Mouse (Mus musculus) midbrain, embryonic 16.5 days (tissue): ENCODE results near the gene Ubc. TPM values are rescaled to one million over a fixed set of nuclear protein-coding genes. Genes with fewer than 3 reads are reported as not detected.
"Not testable (repeated sequence)": the region's sequence is repeated elsewhere in the genome, so short reads cannot be mapped to it uniquely, and the experiment has no call there.

Source experiments
- ATAC-seq: fragments of 200-750 bp; cut with Nextera tagmentation; 2 replicates; pipeline ENCODE4 v1.8.0; 2017; ENCODE audit warnings: moderate TSS enrichment
- H3K27ac ChIP-seq: fragments of 300-500 bp; sonication (generic); 2 replicates; pipeline ENCODE4 v1.5.1; 2014; ENCODE audit warnings: mild to moderate bottlenecking, low read length, mixed read lengths
- H3K27me3 ChIP-seq: fragments of 300-500 bp; sonication (generic); 2 replicates; pipeline ENCODE4 v1.6.1; 2014; ENCODE audit warnings: low read depth, low read length, mixed read lengths; ENCODE audit not compliant: control insufficient read depth, insufficient read depth
- H3K36me3 ChIP-seq: fragments of 300-500 bp; sonication (generic); 2 replicates; pipeline ENCODE4 v1.6.1; 2014; ENCODE audit warnings: mild to moderate bottlenecking, low read length, moderate library complexity, mixed read lengths; ENCODE audit not compliant: control insufficient read depth, insufficient read depth
- H3K4me1 ChIP-seq: fragments of 300-500 bp; sonication (generic); 2 replicates; pipeline ENCODE4 v1.6.1; 2014; ENCODE audit warnings: mild to moderate bottlenecking, low read length, mixed read lengths; ENCODE audit not compliant: control insufficient read depth, insufficient read depth
- H3K4me2 ChIP-seq: fragments of 300-500 bp; sonication (generic); 2 replicates; pipeline ENCODE4 v1.6.1; 2014; ENCODE audit warnings: mild to moderate bottlenecking, low read length, mixed read lengths
- H3K4me3 ChIP-seq: fragments of 300-500 bp; sonication (generic); 2 replicates; pipeline ENCODE4 v1.5.1; 2014; ENCODE audit warnings: low read depth, mild to moderate bottlenecking, low read length, moderate library complexity, mixed read lengths
- H3K9ac ChIP-seq: fragments of 300-500 bp; sonication (generic); 2 replicates; pipeline ENCODE4 v1.6.1; 2014; ENCODE audit warnings: low read depth, low read length, mixed read lengths
- H3K9me3 ChIP-seq: fragments of 300-500 bp; sonication (generic); replicated peaks from 2 replicates; pipeline ENCODE4 v1.6.1; 2014; ENCODE audit warnings: mild to moderate bottlenecking, low read length, mixed read lengths; ENCODE audit not compliant: control insufficient read depth, poor library complexity, severe bottlenecking
- WGBS: fragments of 180-500 bp; shearing (Covaris S2); extraction: QIAGEN DNeasy Blood & Tissue Kit; methylation state at CpG from one replicate; pipeline ENCODE4 v1.1.7; 2014; 5-methylcytosine and 5-hydroxymethylcytosine counted together
- polyA plus RNA-seq: library from polyadenylated mRNA; unstranded; fragments of >200 nt; fragmentation: Nextera tagmentation; extraction: Ambion mirVana; gene quantifications from 2 replicates; pipeline ENCODE4 v1.2.1, GENCODE M21; 2015

Ubc gene
- polyA plus RNA-seq, 1 experiment from 2014 or later = 1,506 TPM

- Histone ChIP-seq H3K36me3 (peaks cover 46% of the 10 kb centered on the region), H3K4me2 (no peak overlapping the region), H3K27me3 (no peaks in the 10 kb centered on the region), H3K4me1 (no peaks in the 10 kb centered on the region), H3K27ac (no peak overlapping the region), H3K9ac (no peak overlapping the region), H3K9me3 (no peaks in the 10 kb centered on the region), H3K4me3 (no peak overlapping the region)
- no peak for ATAC-seq
- WGBS = 76% methylated on average over 4 of the region's 4 CpGs
These were observed 23.8 kb upstream of the Ubc start for GRCm38 (mm10) chr5:125413763-125414162.

DNA sequence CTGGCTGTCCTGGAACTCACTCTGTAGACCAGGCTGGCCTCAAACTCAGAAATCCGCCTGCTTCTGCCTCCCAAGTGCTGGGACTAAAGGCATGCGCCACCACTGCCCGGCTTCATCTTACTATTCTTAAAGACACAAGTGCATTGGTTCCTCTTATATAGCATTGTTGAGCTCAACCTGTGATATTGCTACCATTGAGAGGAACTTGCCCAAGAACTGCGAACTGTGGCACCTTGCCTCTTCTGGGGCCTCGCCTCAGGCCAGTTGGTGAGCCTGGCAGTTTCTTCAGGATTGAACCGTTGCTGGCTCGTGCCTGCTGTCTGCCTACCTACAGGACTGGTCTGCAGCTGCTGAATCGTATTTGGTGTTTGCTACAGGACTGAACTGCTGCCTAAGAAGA, 22.5 kb upstream of the Ubc start:
- 88% methylated on average over 8 of the region's 8 CpGs for WGBS
- H3K36me3 ChIP-seq = peaks cover 34% of the 10 kb centered on the region
- H3K4me2 ChIP-seq, H3K27me3 ChIP-seq, H3K9ac ChIP-seq, ATAC-seq, H3K27ac ChIP-seq, H3K4me1 ChIP-seq, H3K4me3 ChIP-seq, H3K9me3 ChIP-seq: not testable (repeated sequence)

DNA sequence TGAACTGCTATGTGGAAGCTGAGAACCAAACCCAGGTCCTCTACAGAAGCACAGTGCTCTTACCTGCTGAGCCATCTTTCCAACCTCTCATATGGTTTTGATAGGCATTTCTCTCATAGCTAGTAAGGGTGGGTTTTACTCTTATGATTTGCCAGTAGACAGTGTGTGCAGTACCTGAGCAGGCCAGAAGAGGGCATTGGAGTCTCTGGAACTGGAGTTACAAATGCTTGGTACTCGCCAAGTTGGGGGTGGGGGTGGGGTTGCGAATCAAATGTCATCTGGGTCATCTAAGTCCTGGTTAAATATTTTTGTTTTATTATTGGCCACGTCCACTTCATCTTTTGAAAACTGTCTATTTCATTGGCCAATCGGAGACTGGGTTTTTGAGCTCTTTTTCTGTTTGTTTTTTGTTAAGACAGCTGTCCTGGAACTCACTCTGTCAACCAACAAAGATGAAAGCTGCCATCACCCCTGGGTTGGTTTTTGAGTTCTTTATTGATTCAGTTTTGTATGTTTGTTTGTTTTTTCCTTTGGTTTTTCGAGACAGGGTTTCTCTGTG, 22.0 kb upstream of the Ubc start:
- H3K4me2 ChIP-seq = no peak overlapping the region
- peaks cover 8% of the 10 kb centered on the region for H3K4me1 ChIP-seq
- H3K9me3 ChIP-seq = no peaks in the 10 kb centered on the region
- H3K27ac ChIP-seq = no peak overlapping the region
- 56% methylated on average over 5 of the region's 5 CpGs for WGBS
- H3K9ac ChIP-seq = no peak overlapping the region
- H3K27me3 ChIP-seq = no peaks in the 10 kb centered on the region
- peaks cover 29% of the 10 kb centered on the region for H3K36me3 ChIP-seq
- ATAC-seq = no peak
- H3K4me3 ChIP-seq = no peak overlapping the region

DNA sequence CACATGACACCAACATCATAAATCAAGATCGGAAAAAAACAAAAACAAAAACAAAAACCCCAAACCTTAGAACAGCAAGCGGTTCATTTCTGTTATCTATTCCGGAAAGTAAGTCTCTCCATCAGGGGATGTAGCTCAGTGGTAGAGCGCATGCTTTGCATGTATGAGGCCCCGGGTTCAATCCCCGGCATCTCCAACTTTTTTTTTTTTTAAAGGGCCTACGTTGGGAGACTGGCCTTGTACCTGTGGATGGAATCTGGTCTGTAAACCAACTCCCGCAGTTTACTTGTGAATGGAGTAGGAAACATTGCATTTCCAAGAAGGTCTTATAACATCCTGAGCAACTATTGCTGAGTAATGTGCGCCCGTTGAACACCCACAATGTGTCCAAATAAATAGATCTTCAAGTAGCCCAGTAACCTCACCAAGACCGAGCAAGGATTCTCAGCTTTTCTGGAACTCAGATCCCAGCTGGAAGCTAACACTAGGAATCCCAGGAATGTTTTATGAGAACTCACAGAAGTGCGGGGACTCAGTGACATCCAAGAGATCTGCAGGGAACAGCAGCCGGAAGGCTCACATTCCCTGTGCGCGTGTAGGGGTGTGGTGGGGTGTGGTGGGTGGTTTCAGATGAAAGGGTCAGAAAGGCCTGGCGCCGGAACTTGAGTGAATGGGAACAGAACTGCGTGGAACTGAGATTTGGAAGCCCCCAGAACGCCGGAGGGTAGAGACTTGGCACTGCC, 19.5 kb upstream of the Ubc start:
- ATAC-seq = no peak
- peak overlapping the region; percentile 58; the same call in 1 of the 2 replicates for H3K27ac ChIP-seq

DNA sequence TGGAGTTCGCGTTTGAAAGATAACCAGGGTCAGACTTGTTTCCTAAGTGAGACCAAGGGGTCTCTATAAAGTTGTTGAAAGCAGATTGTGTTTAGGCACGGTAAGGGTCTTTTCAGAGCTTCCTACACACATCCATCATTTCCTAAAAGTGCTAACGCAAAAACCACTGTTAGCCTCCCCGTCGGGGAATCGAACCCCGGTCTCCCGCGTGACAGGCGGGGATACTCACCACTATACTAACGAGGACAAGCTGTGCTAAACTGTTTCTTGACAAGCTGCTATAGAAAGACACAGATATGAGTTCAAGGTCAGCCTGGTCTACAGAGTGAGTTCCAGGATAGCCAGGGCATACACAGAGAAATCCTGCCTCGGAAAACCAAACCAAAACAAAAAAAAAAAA, 18.8 kb upstream of the Ubc start:
- Histone ChIP-seq H3K4me3 (peak overlapping the region; percentile 26), H3K27me3 (no peaks in the 10 kb centered on the region), H3K4me2 (peak overlapping the region; percentile 39), H3K4me1 (peaks cover 13% of the 10 kb centered on the region), H3K27ac (peak overlapping the region; percentile 58; the same call in 1 of the 2 replicates), H3K36me3 (peaks cover 3% of the 10 kb centered on the region), H3K9ac (no peak overlapping the region), H3K9me3 (no peaks in the 10 kb centered on the region)
- WGBS = under 1% methylated on average over 13 of the region's 13 CpGs
- peak; percentile 7; the same call in 1 of the 2 replicates for ATAC-seq

More for the DNA sequence above, 19.5 kb upstream of the Ubc start:
- 8% methylated on average over 20 of the region's 20 CpGs for WGBS
- Histone ChIP-seq H3K4me1 (peaks cover 13% of the 10 kb centered on the region), H3K9me3 (no peaks in the 10 kb centered on the region), H3K36me3 (peaks cover 7% of the 10 kb centered on the region), H3K27me3 (no peaks in the 10 kb centered on the region), H3K4me2 (peak overlapping the region; percentile 39), H3K9ac (no peak overlapping the region), H3K4me3 (peak overlapping the region; percentile 26)

GRCm38 (mm10) chr5:125407910-125408575, 18.0 kb upstream of the Ubc start:
- Histone ChIP-seq H3K27ac (no peak overlapping the region), H3K36me3 (no peaks in the 10 kb centered on the region), H3K9ac (no peak overlapping the region), H3K9me3 (no peaks in the 10 kb centered on the region), H3K4me2 (no peak overlapping the region), H3K27me3 (no peaks in the 10 kb centered on the region), H3K4me1 (peaks cover 15% of the 10 kb centered on the region), H3K4me3 (no peak overlapping the region)
- no peak for ATAC-seq
- 66% methylated on average over 14 of the region's 14 CpGs for WGBS

DNA sequence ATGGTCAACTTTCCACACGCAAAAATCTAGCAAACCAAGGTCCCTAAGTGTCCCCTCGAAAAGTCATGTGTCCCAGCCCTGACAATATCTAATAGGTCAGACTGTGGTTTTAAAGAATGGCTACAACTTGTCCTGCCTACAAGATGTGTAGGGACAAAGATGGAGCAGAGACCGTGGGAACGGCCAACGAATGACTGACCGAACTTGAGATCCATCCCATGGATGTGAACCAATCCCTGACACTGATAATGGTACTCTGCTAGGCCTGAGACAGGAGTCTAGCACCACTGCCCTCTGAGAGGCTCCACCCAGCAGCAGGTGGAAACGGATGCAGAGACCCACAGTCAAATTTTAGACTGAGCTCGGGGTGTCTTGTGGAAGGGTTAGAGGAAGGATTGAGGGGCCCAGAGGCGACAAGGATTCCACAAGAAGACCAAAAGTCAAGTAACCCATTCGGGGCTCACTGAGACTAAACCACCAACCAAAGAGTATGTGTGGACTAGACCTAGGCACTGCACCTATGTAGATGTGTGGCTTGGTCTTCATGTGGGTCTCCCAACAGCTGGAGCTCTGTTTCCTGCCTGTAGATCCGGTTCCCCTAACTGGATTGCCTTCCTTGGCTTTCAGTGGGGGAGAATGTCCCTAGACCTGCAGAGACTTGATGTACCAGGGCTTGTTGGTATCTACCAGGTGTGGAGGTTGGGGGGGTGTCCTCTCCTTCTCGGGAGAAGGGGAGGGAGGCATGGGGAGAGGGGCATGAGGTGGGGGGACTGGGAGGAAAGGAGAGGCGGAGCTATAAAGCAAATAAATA, 17.2 kb upstream of the Ubc start:
- 56% methylated on average over 13 of the region's 13 CpGs for WGBS
- H3K4me2 ChIP-seq = peak overlapping the region; percentile 85
- no peaks in the 10 kb centered on the region for H3K27me3 ChIP-seq
- H3K36me3 ChIP-seq = no peaks in the 10 kb centered on the region
- H3K9ac ChIP-seq = peak overlapping the region; percentile 64; the same call in 1 of the 2 replicates
- H3K4me3 ChIP-seq = peak overlapping the region; percentile 53
- ATAC-seq = no peak
- peak overlapping the region; percentile 87 for H3K27ac ChIP-seq
- no peaks in the 10 kb centered on the region for H3K9me3 ChIP-seq
- peaks cover 15% of the 10 kb centered on the region for H3K4me1 ChIP-seq

DNA sequence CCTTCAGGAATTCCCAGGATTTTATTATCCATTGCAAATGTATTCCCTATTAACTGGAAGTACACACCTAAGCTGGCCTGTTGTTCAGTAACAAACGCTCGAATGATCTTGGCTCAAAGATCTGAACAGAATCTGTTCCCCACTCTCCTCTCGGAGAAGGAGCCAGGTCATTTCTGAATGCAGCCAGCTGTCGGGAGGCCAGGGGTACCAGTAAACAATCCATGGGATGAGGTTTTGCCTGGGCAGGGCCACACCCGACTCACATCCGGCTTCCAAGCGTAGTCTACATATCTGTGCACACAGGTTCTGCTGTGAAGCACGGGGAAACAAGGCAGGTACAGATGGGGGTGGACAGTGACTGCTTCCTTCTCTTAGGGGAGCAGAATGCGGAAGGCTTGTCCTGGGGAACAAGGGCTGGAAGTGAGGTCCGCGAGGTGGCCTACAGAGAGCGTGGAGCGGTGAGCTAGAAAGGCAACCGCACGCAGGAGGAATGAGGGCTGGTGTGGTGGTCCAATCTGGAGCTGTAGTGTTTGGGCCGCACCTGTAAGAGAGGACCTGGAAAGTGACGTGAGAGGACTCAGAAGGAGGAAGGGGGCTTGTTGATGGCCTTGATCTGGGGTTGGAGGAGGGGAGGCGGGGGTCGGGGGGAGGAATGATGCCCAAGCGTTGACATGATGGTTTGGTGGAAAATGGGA, 16.5 kb upstream of the Ubc start:
- peak; percentile 23; the same call in 1 of the 2 replicates for ATAC-seq

More for the DNA sequence above, 16.5 kb upstream of the Ubc start:
- peak overlapping the region; percentile 53 for H3K4me3 ChIP-seq
- H3K9me3 ChIP-seq = no peaks in the 10 kb centered on the region
- peak overlapping the region; percentile 64 for H3K9ac ChIP-seq
- WGBS = under 1% methylated on average over 20 of the region's 20 CpGs
- no peaks in the 10 kb centered on the region for H3K27me3 ChIP-seq
- peak overlapping the region; percentile 85 for H3K4me2 ChIP-seq
- no peaks in the 10 kb centered on the region for H3K36me3 ChIP-seq
- peak overlapping the region; percentile 87 for H3K27ac ChIP-seq
- peaks cover 15% of the 10 kb centered on the region for H3K4me1 ChIP-seq
